Mouse (Mus musculus) heart, embryonic 11.5 days (tissue): ENCODE results near the gene Jph2. TPM values are rescaled to one million over a fixed set of nuclear protein-coding genes. Genes with fewer than 3 reads are reported as not detected.

Experiments used
- ATAC-seq: fragments of 200-750 bp; cut with Nextera tagmentation; replicated peaks from 2 replicates; pipeline ENCODE4 v1.8.0; 2017; ENCODE audit warnings: moderate library complexity; ENCODE audit not compliant: insufficient number of reproducible peaks, low FRiP score, low TSS enrichment
- H3K27ac ChIP-seq: fragments of 300-500 bp; sonication (generic); 2 replicates; pipeline ENCODE4 v1.5.1; 2014; ENCODE audit warnings: mild to moderate bottlenecking, low read depth, low read length
- H3K27me3 ChIP-seq: fragments of 300-500 bp; sonication (generic); 2 replicates; pipeline ENCODE4 v1.6.1; 2014; ENCODE audit warnings: mild to moderate bottlenecking, low read length, mixed read lengths; ENCODE audit not compliant: control insufficient read depth, insufficient read depth
- H3K36me3 ChIP-seq: fragments of 300-500 bp; sonication (generic); 2 replicates; pipeline ENCODE4 v1.6.1; 2014; ENCODE audit warnings: mild to moderate bottlenecking, low read length, moderate library complexity, mixed read lengths; ENCODE audit not compliant: control insufficient read depth, insufficient read depth
- H3K4me1 ChIP-seq: fragments of 300-500 bp; sonication (generic); 2 replicates; pipeline ENCODE4 v1.6.1; 2014; ENCODE audit warnings: low read length; ENCODE audit not compliant: control insufficient read depth, insufficient read depth
- H3K4me2 ChIP-seq: fragments of 300-500 bp; sonication (generic); 2 replicates; pipeline ENCODE4 v1.6.1; 2014; ENCODE audit warnings: mild to moderate bottlenecking, moderate library complexity
- H3K4me3 ChIP-seq: fragments of 300-500 bp; sonication (generic); 2 replicates; pipeline ENCODE4 v1.5.1; 2014; ENCODE audit warnings: low read depth, low read length
- H3K9ac ChIP-seq: fragments of 300-500 bp; sonication (generic); 2 replicates; pipeline ENCODE4 v1.6.1; 2014; ENCODE audit warnings: mild to moderate bottlenecking, low read depth, low read length, moderate library complexity
- H3K9me3 ChIP-seq: fragments of 300-500 bp; sonication (generic); replicated peaks from 2 replicates; pipeline ENCODE4 v1.6.1; 2016; ENCODE audit warnings: low read length; ENCODE audit not compliant: control insufficient read depth
- WGBS: fragments of 180-500 bp; shearing (Covaris S2); extraction: QIAGEN DNeasy Blood & Tissue Kit; methylation state at CpG from one replicate; pipeline ENCODE4 v1.1.7; 2014; ENCODE audit not compliant: insufficient replicate concordance; 5-methylcytosine and 5-hydroxymethylcytosine counted together
- polyA plus RNA-seq: library from polyadenylated mRNA; unstranded; fragments of >200 nt; fragmentation: Nextera tagmentation; extraction: Ambion mirVana; gene quantifications from 2 replicates; pipeline ENCODE4 v1.2.1, GENCODE M21; 2014

Jph2 gene
- polyA plus RNA-seq: 19.5 and 22.7 TPM in 2 replicates

GRCm38 (mm10) chr2:163397905-163398304, at the start of gene Jph2:
Gene Jph2, minus strand, starts transcription at chr2:163397993.
- Histone ChIP-seq H3K27ac (peak within 1 kb of the TSS; percentile 92), H3K9me3 (no peaks in the 10 kb centered on the region), H3K4me3 (peak within 1 kb of the TSS; percentile 62), H3K36me3 (no peaks in the 10 kb centered on the region), H3K4me2 (peak within 1 kb of the TSS; percentile 76), H3K9ac (peak within 1 kb of the TSS; percentile 97), H3K27me3 (no peaks in the 10 kb centered on the region), H3K4me1 (peaks cover 21% of the 10 kb centered on the region)
- peak; percentile 84 for ATAC-seq
- 5% methylated on average over 10 of the region's 10 CpGs for WGBS

GRCm38 (mm10) chr2:163447375-163447774, 49.6 kb upstream of the Jph2 start:
- no peaks in the 10 kb centered on the region; the same call in 1 of the 2 replicates for H3K27me3 ChIP-seq
- no peak for ATAC-seq
- no peak overlapping the region for H3K9ac ChIP-seq
- no peak overlapping the region for H3K27ac ChIP-seq
- no peaks in the 10 kb centered on the region for H3K4me1 ChIP-seq
- 69% methylated on average over 12 of the region's 12 CpGs for WGBS
- H3K4me2 ChIP-seq: no peak overlapping the region
- no peaks in the 10 kb centered on the region for H3K9me3 ChIP-seq
- no peaks in the 10 kb centered on the region for H3K36me3 ChIP-seq
- H3K4me3 ChIP-seq: no peak overlapping the region

GRCm38 (mm10) chr2:163444017-163444416, 46.2 kb upstream of the Jph2 start:
- WGBS: 57% methylated on average over 7 of the region's 7 CpGs
- no peak overlapping the region for H3K9ac ChIP-seq
- no peak overlapping the region for H3K27ac ChIP-seq
- H3K4me2 ChIP-seq: no peak overlapping the region
- H3K36me3 ChIP-seq: no peaks in the 10 kb centered on the region
- peaks cover 1% of the 10 kb centered on the region for H3K27me3 ChIP-seq
- no peaks in the 10 kb centered on the region for H3K9me3 ChIP-seq
- no peak overlapping the region for H3K4me3 ChIP-seq
- no peaks in the 10 kb centered on the region for H3K4me1 ChIP-seq
- ATAC-seq: no peak

- no peak overlapping the region for H3K4me2 ChIP-seq
- peaks cover 2% of the 10 kb centered on the region; the same call in 1 of the 2 replicates for H3K4me1 ChIP-seq
- no peak overlapping the region for H3K27ac ChIP-seq
- no peak overlapping the region for H3K4me3 ChIP-seq
- H3K9ac ChIP-seq: no peak overlapping the region
- no peaks in the 10 kb centered on the region for H3K9me3 ChIP-seq
- H3K36me3 ChIP-seq: no peaks in the 10 kb centered on the region
- WGBS: 56% methylated on average over 6 of the region's 6 CpGs
- H3K27me3 ChIP-seq: peaks cover 6% of the 10 kb centered on the region
- ATAC-seq: no peak
These were observed 45.8 kb upstream of the Jph2 start for GRCm38 (mm10) chr2:163443543-163443942.

- H3K36me3 ChIP-seq: no peaks in the 10 kb centered on the region
- no peak overlapping the region for H3K4me3 ChIP-seq
- no peaks in the 10 kb centered on the region for H3K9me3 ChIP-seq
- no peak overlapping the region for H3K9ac ChIP-seq
- no peak for ATAC-seq
- H3K4me1 ChIP-seq: peaks cover 7% of the 10 kb centered on the region; the same call in 1 of the 2 replicates
- H3K4me2 ChIP-seq: no peak overlapping the region
- peaks cover 20% of the 10 kb centered on the region for H3K27me3 ChIP-seq
- no peak overlapping the region for H3K27ac ChIP-seq
- WGBS: 53% methylated on average over 1 of the region's 1 CpGs
These were observed 41.7 kb upstream of the Jph2 start for GRCm38 (mm10) chr2:163439488-163439887.

- peak; percentile 29 for ATAC-seq
These were observed 41.0 kb upstream of the Jph2 start for GRCm38 (mm10) chr2:163438619-163439451.

GRCm38 (mm10) chr2:163438246-163438618, 40.4 kb upstream of the Jph2 start, which contains the start of gene Gdap1l1:
Gene Gdap1l1, plus strand, starts transcription at chr2:163438476.
- no peaks in the 10 kb centered on the region for H3K36me3 ChIP-seq
- H3K9me3 ChIP-seq: no peaks in the 10 kb centered on the region
- ATAC-seq: no peak
- no peak within 1 kb of the TSS for H3K27ac ChIP-seq
- peak within 1 kb of the TSS; percentile 58 for H3K4me2 ChIP-seq
- 3% methylated on average over 16 of the region's 18 CpGs for WGBS
- peaks cover 7% of the 10 kb centered on the region; the same call in 1 of the 2 replicates for H3K4me1 ChIP-seq
- peaks cover 20% of the 10 kb centered on the region for H3K27me3 ChIP-seq
- peak within 1 kb of the TSS; percentile 32 for H3K4me3 ChIP-seq
- H3K9ac ChIP-seq: no peak within 1 kb of the TSS

More at GRCm38 (mm10) chr2:163438619-163439451, 41.0 kb upstream of the Jph2 start:
- Histone ChIP-seq H3K9me3 (no peaks in the 10 kb centered on the region), H3K4me3 (peak overlapping the region; percentile 32), H3K36me3 (no peaks in the 10 kb centered on the region), H3K4me1 (peaks cover 7% of the 10 kb centered on the region; the same call in 1 of the 2 replicates), H3K9ac (no peak overlapping the region), H3K27ac (no peak overlapping the region), H3K4me2 (peak overlapping the region; percentile 58), H3K27me3 (peaks cover 20% of the 10 kb centered on the region)
- WGBS: under 1% methylated on average over 30 of the region's 30 CpGs

- H3K4me2 ChIP-seq: peak overlapping the region; percentile 58
- H3K9ac ChIP-seq: no peak overlapping the region
- no peak overlapping the region for H3K27ac ChIP-seq
- no peaks in the 10 kb centered on the region for H3K36me3 ChIP-seq
- no peak overlapping the region; the same call in 1 of the 2 replicates for H3K4me3 ChIP-seq
- no peaks in the 10 kb centered on the region for H3K9me3 ChIP-seq
- no peak for ATAC-seq
- peaks cover 20% of the 10 kb centered on the region for H3K27me3 ChIP-seq
- H3K4me1 ChIP-seq: peaks cover 7% of the 10 kb centered on the region; the same call in 1 of the 2 replicates
- 39% methylated on average over 4 of the region's 4 CpGs for WGBS
These were observed 40.0 kb upstream of the Jph2 start for GRCm38 (mm10) chr2:163437800-163438199.
